Mouse (Mus musculus): Measurements from ENCODE around the gene Akap6. TPM values are rescaled to one million over a fixed set of nuclear protein-coding genes. Genes with fewer than 3 reads are reported as not detected.

Akap6 gene
- total RNA-seq, 4 experiments from 2014 or later = 118 to 135 (median 126) TPM

- no peak for DNase-seq (ENCODE audit: low spot score in 2 of 2)
Measured at GRCm38 (mm10) chr12:53144122-53144695, 445.0 kb downstream of the Akap6 start.

- DNase-seq (ENCODE audit: low spot score in 2 of 2) = no peak
Measured at GRCm38 (mm10) chr12:53144760-53145159, 445.6 kb downstream of the Akap6 start.

- DNase-seq (ENCODE audit: low spot score in 2 of 2) = no peak
Measured at GRCm38 (mm10) chr12:53145516-53145915, 446.3 kb downstream of the Akap6 start.

GRCm38 (mm10) chr12:53146460-53147050 lies 447.4 kb downstream of the Akap6 start:
- peak; percentile 38 to 44 for DNase-seq (ENCODE audit: low spot score in 2 of 2)

GRCm38 (mm10) chr12:53147696-53148095 lies 448.5 kb downstream of the Akap6 start:
- DNase-seq (ENCODE audit: low spot score in 2 of 2) = no peak

- no peak for DNase-seq (ENCODE audit: low spot score in 2 of 2)
Measured at GRCm38 (mm10) chr12:53168189-53169003, 469.2 kb downstream of the Akap6 start.

- no peak for DNase-seq (ENCODE audit: low spot score in 2 of 2)
Measured at GRCm38 (mm10) chr12:53191435-53191834, 492.3 kb downstream of the Akap6 start.

- no peak for DNase-seq (ENCODE audit: low spot score in 2 of 2)
Measured at GRCm38 (mm10) chr12:53193664-53194063, 494.5 kb downstream of the Akap6 start.

Other genes starting within 250 kb of the Akap6 start
- 100 to 1,000 TPM; 143 to 148 (median 147) TPM for gene Arhgap5, start 195.4 kb upstream of the Akap6 start, total RNA-seq (2022)

All from layer of hippocampus, adult 8-10 months (tissue).